Mouse (Mus musculus): Measurements from ENCODE around the gene Rmnd1.
A peak's percentile ranks its signal among the peaks of the same experiment; 100 is the strongest.

DNA sequence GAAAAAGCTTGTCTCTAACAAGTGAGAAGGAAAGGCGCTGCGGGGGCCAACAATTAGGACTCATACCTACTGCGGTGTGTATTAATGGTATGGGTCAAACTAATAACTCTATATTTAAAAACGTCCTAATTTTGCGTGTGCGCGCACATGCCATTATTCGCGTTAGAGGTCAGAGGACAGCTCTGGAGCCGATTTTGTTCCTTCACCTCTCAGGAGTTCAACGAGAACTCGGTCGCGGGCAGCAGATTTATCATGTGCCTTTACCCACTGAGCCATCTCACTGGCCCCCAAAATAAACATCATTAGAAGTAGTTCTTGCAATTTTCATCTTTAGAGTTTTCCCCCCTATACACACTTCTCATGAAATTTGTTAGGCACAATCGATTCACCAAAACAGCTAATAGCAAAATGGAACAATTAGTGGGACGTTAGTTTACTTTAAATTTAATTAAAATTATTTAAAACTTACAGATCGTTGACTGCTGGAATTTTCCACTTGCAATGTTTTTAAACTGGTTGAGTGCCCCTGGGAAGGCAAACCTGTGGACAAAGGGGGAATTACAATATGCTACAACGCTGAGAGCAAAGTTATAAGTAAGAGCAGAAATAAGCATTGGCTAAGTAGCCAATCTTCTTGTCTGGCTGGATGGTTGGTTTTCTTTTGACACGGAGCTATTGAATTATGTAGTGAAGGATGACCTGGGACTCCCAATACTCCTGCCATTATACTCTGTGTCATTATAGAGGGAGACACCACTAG is 988 bp upstream of the Rmnd1 start:
- TF ChIP-seq CTCF (IDR thresholded peaks at IDR 0.05; ENCODE audit: low read depth) (peak; percentile 17; the same call in 1 of the 2 replicates), EP300 (IDR thresholded peaks at IDR 0.05; ENCODE audit: low read depth) (no peak)
